Mouse (Mus musculus): ENCODE data around the gene Mdc1.

The Mdc1 gene

GRCm38 (mm10) chr17:35859835-35860234 is 18.5 kb downstream of the Mdc1 start:
- DNase-seq = no peak

GRCm38 (mm10) chr17:35860831-35861197 is 19.5 kb downstream of the Mdc1 start:
- DNase-seq = no peak

- DNase-seq = peak; percentile 89
Measured at GRCm38 (mm10) chr17:35861198-35861857, 20.0 kb downstream of the Mdc1 start, which contains the start of gene Nrm. TSS of gene Nrm (plus strand) at chr17:35861318.

GRCm38 (mm10) chr17:35864832-35865353 is 23.6 kb downstream of the Mdc1 start:
- DNase-seq = no peak

GRCm38 (mm10) chr17:35865481-35866280 is 24.4 kb downstream of the Mdc1 start, which contains the start of gene Ppp1r18:
TSS of gene Ppp1r18 (plus strand) at chr17:35865593.
- peak; percentile 53 for DNase-seq

GRCm38 (mm10) chr17:35866281-35866831 is 25.0 kb downstream of the Mdc1 start:
- peak; percentile 51 for DNase-seq

- DNase-seq = peak; percentile 51
Measured at GRCm38 (mm10) chr17:35866911-35867890, 25.9 kb downstream of the Mdc1 start.

- DNase-seq = no peak
Measured at GRCm38 (mm10) chr17:35868165-35868820, 27.0 kb downstream of the Mdc1 start.

GRCm38 (mm10) chr17:35868961-35869345 is 27.6 kb downstream of the Mdc1 start:
- no peak for DNase-seq

GRCm38 (mm10) chr17:35869346-35870067 is 28.2 kb downstream of the Mdc1 start:
- DNase-seq = no peak

GRCm38 (mm10) chr17:35870151-35870883 is 29.0 kb downstream of the Mdc1 start:
- DNase-seq = peak; percentile 66

- no peak for DNase-seq
Measured at GRCm38 (mm10) chr17:35870884-35871696, 29.8 kb downstream of the Mdc1 start.

- peak; percentile 86 for DNase-seq
Measured at GRCm38 (mm10) chr17:35873774-35874519, 32.6 kb downstream of the Mdc1 start.

- DNase-seq = peak; percentile 46
Measured at GRCm38 (mm10) chr17:35874721-35875120, 33.4 kb downstream of the Mdc1 start.

GRCm38 (mm10) chr17:35879245-35880057 is 38.1 kb downstream of the Mdc1 start, which contains the start of gene Dhx16:
TSS of gene Dhx16 (plus strand) at chr17:35879819.
- peak; percentile 97 for DNase-seq

GRCm38 (mm10) chr17:35882924-35883323 is 41.6 kb downstream of the Mdc1 start:
- no peak for DNase-seq

- DNase-seq = no peak
Measured at GRCm38 (mm10) chr17:35883777-35884176, 42.5 kb downstream of the Mdc1 start.

GRCm38 (mm10) chr17:35887725-35888124 is 46.4 kb downstream of the Mdc1 start:
- no peak for DNase-seq

All from kidney, adult 9 months (tissue).